Mouse (Mus musculus) monocyte, adult 2 months (primary cell): Measurements from ENCODE around the gene Cpm.

ENCODE experiments used
- DNase-seq, 2 experiments: peaks; one replicate each; pipeline ENCODE4 v3.0.0; 2022; ENCODE audit warnings: low spot score in 2 of 2, low read depth in 1 of 2

The Cpm gene

DNA sequence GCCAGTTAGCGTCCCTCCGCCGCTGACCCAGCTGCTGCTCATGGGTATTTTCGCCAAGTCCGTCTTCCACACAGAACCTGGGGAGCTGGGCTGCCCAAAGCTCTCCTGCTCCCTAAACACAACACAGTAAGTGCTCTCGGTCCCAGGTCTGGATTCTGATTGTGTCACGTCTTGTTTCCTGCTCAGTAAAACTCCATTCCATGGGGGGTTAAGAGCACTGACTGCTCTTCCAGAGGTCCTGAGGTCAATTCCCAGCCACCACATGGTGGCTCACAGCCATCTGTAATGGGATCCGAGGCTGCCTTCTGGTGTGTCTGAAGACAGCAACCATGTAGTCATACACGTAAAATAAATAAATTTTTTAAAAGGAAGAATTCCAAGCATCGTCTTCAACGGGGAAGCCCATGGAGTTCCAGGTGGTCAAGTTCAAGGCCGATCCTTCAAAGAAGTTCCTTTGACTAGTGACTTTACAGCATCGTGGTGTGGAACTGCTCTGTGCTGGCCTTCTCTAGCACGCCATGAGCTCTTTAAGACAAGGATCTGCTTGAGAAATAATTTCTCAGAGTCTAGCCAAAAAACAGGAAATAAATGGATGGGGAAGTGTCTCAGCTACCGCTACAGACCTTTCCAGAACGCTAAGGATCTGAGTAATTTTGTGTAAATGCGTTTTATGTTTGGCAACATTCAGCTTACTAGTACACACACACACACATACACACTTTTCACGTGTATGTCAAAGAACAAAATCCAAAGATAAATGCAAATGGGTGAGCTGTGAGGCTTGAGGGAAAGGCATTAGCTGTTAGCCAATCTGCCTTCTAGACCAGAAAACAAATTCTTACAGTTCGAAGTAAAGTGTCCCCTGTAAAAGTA lies 55.2 kb downstream of the Cpm start:
- DNase-seq: no peak

GRCm38 (mm10) chr10:117685171-117685848 lies 56.0 kb downstream of the Cpm start:
- no peak for DNase-seq

- no peak for DNase-seq
Observed at GRCm38 (mm10) chr10:117685849-117686591, 56.7 kb downstream of the Cpm start.

DNA sequence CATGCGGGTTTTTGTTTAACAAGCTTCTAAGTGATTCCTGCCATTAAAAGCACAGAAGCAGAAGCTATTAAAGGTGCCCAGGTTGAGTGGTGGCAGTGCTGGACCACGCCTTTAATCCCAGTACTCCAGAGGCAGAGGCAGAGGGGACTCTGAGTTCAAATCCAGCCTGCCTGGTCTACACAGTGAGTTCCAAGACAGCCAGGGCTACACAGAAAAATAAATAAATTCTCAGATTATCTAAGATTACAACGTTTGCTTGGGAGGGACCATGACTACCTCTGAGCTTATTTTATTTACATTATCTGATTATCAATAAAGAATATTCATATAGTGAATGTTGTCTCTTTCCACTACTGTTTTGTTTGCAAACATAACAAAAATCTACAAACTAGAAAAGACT lies 57.7 kb downstream of the Cpm start:
- no peak for DNase-seq

DNA sequence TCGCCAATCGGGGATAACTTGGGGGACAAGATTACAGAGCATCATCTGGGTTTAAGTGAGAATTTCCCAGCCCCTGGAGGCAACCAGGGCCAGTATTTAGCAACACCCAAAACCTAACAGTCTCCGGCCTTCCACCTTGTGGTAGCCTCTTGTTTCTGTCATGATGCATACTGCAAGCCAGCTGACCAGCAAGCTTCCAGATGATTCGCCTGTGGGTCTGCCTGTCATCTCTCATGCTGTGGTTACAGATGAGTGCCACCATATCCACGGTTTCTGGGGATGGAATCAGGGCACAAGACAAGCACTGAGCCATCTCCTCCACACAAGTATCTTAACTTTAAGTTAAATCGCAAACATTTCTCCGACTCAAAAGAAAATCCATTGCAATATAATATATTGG lies 58.3 kb downstream of the Cpm start:
- DNase-seq: no peak

- no peak for DNase-seq
Observed at GRCm38 (mm10) chr10:117688204-117689151, 59.2 kb downstream of the Cpm start.

DNA sequence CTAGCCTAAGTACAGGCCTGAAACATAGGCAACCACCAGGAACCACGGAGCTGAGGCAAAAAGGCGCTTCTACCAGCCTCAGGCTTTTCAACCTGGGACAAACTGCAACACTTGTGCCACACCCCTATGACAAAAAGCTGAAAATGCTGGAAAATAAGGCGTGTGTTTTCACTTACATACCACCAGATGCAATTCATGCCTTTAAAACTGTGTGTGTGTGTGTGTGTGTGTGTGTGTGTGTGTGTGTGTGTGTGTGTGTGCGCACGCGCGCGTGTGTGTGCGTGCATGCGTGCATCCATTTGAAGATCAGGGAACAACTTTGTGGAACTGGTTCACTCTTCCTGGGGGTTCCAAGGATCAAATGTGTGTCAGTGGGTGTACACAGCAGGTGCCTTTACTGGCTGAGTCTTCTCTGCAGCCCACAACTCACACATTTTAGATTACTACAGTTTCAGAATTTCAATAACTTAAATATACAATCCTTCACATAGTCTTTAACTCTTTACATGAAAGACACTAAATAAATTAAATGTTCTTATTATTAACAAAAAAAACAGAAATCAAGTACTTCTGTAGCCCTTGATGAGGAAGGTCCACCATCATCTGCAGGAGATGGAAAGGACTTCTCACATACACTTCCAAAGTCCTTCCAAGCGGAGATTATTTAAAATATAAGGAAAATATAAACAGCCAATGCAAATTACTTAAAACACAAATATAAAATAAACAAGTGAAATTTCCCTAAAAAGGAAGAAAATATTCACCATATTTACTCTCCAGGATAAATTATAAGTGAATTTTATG lies 60.2 kb downstream of the Cpm start:
- no peak for DNase-seq

DNA sequence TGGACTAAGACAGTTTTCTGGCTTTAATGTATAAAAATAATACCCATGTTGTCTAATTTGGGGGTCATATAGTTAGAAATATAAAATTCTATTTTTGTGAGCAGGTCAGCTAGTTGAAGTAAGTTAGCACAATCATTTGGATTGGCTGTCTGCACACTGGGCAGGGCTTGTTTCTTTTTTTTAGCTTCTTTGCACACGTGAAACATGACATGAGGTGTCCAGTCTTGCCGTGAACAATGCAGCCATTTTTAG lies 60.7 kb downstream of the Cpm start:
- DNase-seq: no peak

DNA sequence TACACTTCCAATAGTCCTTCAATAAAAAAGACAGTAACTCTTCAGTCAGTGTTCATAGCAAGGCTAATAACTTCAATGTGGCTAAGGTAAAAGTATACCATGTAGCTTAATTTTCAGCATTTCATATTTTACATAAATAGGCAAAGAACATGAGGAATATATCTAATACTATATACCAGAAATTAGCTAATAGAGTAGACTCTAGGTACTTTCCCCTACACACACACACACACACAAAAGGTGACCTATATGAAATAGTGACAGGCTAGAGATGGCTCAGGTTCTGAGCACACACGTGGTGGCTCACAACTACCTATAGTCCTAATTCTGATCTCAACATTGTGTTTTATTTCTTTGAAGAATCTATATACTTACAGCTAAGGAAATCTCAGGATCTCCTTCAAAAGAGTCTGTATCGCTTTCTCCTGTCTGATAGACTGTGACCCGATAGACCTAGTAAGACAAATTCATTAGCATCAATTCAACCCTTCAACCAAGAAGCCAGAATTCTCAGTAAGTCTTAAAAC lies 61.5 kb downstream of the Cpm start:
- DNase-seq: no peak

DNA sequence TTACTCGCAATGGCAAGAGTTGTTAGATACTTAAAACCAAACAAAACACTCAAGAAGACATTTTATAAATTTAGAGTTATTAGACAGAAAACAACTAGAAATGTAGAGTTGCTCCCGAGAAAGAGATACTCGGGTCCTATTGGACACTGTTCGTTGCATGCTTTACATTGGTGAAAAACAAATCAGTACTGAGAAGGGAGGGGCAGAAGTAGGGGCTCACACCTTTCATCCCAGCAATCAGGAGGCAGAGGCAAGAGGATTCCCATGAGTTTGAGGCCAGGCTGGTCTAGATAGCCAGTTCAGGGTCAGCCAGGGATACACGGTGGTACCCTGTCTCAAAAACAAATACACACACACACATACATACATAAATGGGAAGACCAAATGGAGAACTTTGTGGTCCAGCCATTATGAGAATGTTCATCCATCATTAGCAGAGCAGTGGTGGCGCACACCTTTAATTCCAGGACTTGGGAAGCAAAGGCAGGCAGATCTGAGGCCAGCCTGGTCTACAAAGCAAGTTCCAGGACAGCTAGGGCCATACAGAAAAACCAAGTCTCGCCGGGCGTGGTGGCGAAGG lies 62.2 kb downstream of the Cpm start:
- no peak for DNase-seq

GRCm38 (mm10) chr10:117692173-117692572 lies 62.9 kb downstream of the Cpm start:
- DNase-seq: no peak

DNA sequence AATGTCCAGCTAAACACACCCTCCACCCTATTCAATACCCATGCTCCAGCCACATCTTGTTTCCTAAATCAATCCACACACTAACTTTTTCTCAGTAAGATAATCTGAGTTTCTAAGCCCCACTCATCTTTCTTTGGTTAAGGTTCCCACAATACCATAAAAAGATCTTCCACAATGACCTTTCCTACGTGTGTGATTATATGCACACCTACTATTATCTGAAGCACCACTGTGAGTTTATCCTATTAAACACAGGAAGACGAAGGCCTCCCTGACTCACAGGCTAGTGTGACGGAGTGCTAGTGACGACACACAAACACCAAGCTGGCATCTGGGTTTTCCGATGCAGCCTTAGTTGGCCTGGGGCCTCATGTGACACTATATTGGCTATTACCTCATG lies 63.7 kb downstream of the Cpm start:
- no peak for DNase-seq

DNA sequence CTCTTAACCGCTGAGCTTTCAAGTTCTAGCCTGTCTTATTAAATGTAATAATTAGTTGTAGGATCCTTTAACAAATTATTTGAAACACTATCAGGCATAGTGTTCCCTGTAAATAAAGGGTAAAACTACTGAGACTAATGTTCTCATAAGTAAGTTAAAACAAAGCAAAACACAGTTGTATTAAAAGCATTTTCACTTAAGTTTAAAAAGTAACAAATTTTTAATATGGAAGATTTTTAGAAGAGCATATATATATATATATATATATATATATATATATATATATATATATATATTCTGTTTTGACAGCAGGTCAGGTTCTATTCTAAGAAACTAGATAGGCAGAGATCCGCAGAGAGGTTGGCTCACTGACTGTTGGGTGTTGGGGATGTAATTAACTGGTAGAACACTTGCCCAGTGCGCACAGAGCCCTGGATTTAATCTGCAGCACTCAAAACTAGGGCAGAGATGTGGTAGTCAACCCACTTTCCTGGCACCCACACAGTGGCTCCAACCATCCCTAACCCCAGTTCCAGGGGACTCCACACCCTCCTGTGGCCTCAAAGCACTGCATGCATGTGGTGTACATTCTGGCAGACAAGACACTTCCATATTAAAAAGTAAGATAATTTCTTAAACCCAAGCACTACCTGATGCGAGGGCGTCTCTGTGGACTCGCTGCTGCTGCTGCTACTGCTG lies 65.1 kb downstream of the Cpm start:
- DNase-seq: no peak

- no peak for DNase-seq
Observed at GRCm38 (mm10) chr10:117695027-117695426, 65.7 kb downstream of the Cpm start.

GRCm38 (mm10) chr10:117695605-117696004 lies 66.3 kb downstream of the Cpm start:
- DNase-seq: no peak

GRCm38 (mm10) chr10:117696021-117696826 lies 66.9 kb downstream of the Cpm start:
- DNase-seq: no peak

GRCm38 (mm10) chr10:117696827-117697560 lies 67.7 kb downstream of the Cpm start:
- DNase-seq: no peak
